Mouse (Mus musculus) G1E (cell line): ENCODE results near the gene Kcmf1. TPM values are rescaled to one million over a fixed set of nuclear protein-coding genes. Genes with fewer than 3 reads are reported as not detected.

Experiments used
- ATAC-seq: 2 replicates; pipeline ENCODE4 v1.8.0; 2016; ENCODE audit warnings: mild to moderate bottlenecking; ENCODE audit not compliant: insufficient number of reproducible peaks, poor library complexity, low FRiP score, severe bottlenecking; ENCODE audit errors: extremely low read depth
- DNase-seq: peaks from one replicate; pipeline ENCODE4 v3.0.0; 2012; ENCODE audit warnings: low spot score
- H3K27me3 ChIP-seq: 2 replicates; pipeline ENCODE4 v1.6.1; 2012; ENCODE audit warnings: mild to moderate bottlenecking, low read length, inconsistent platforms; ENCODE audit not compliant: insufficient read depth
- H3K36me3 ChIP-seq: replicated peaks from 2 replicates; pipeline ENCODE3; 2012; ENCODE audit warnings: mild to moderate bottlenecking, inconsistent platforms
- H3K4me1 ChIP-seq: 2 replicates; pipeline ENCODE4 v1.6.1; 2012; ENCODE audit warnings: low read depth, low read length, inconsistent platforms, mixed read lengths; ENCODE audit not compliant: insufficient read depth
- H3K4me3 ChIP-seq: 2 replicates; pipeline ENCODE4 v1.5.1; 2012; ENCODE audit warnings: low read depth, mild to moderate bottlenecking, inconsistent platforms, low read length, moderate library complexity, mixed read lengths
- H3K9me3 ChIP-seq: replicated peaks from 2 replicates; pipeline ENCODE4 v1.6.1; 2012; ENCODE audit warnings: inconsistent platforms
- CTCF ChIP-seq: IDR thresholded peaks from 2 replicates; pipeline ENCODE4 v1.5.1; 2012; ENCODE audit warnings: low read depth, low read length, inconsistent platforms, mixed read lengths
- GATA1 ChIP-seq: IDR thresholded peaks from 2 replicates; pipeline ENCODE4 v1.6.1; 2012; ENCODE audit warnings: borderline replicate concordance, low read length, inconsistent platforms, mixed read lengths
- GATA2 ChIP-seq: IDR thresholded peaks from 2 replicates; pipeline ENCODE4 v1.6.1; 2012; ENCODE audit warnings: low read depth, low read length, inconsistent platforms, borderline replicate concordance
- POLR2AphosphoS5 ChIP-seq: IDR thresholded peaks from 2 replicates; pipeline ENCODE4 v1.6.1; 2012; ENCODE audit warnings: low read depth, low read length, inconsistent platforms; ENCODE audit not compliant: insufficient replicate concordance
- TAL1 ChIP-seq: conservative IDR thresholded peaks from 2 replicates; pipeline ENCODE4 v1.6.1; 2012; ENCODE audit warnings: low read depth, low read length, inconsistent platforms, mixed read lengths
- polyA plus RNA-seq: library from polyadenylated mRNA; stranded (reverse); fragments of >175 nt; gene quantifications from 2 replicates; pipeline ENCODE4 v1.2.3, GENCODE M21; 2012
- total RNA-seq, 2 experiments: library from RNA; stranded (forward) in 1 of 2; stranded (reverse) in 1 of 2; fragments of 200-1000 nt in 1 of 2; fragments of >200 nt in 1 of 2; fragmentation: Nextera tagmentation in 1 of 2; gene quantifications; 2 replicates each; pipeline ENCODE4 v1.2.3; 2014 to 2017

Gene Kcmf1
- total and polyA plus RNA-seq, 3 experiments = 65.2 to 102 (median 88.5) TPM

DNA sequence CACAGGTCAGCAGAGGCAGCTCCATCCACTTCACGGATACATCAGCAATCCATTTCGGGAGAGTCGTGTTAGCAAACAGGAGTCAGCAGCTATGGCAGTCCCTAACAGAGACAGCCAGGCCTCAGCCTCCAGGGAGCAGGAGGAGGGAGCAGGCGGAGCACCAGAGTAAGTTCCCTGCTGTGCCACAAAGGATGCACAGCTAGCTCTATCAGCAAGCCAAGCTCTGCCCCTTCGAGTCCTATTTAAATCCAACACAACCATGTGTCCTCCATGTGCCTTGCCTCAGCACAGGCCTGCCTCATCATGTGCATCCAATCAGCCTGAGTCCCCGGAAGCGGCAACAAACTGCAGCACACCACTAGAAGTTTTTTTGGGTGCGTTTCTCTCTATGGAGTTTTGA, 23.6 kb upstream of the Kcmf1 start:
- Histone ChIP-seq H3K4me1 (no peaks in the 10 kb centered on the region), H3K36me3 (no peaks in the 10 kb centered on the region), H3K4me3 (no peak overlapping the region), H3K9me3 (no peaks in the 10 kb centered on the region), H3K27me3 (peaks cover 10% of the 10 kb centered on the region)
- DNase-seq = no peak
- no peak for ATAC-seq
- TF ChIP-seq TAL1 (no peak), POLR2AphosphoS5 (no peak), GATA1 (no peak), GATA2 (no peak), CTCF (no peak)

DNA sequence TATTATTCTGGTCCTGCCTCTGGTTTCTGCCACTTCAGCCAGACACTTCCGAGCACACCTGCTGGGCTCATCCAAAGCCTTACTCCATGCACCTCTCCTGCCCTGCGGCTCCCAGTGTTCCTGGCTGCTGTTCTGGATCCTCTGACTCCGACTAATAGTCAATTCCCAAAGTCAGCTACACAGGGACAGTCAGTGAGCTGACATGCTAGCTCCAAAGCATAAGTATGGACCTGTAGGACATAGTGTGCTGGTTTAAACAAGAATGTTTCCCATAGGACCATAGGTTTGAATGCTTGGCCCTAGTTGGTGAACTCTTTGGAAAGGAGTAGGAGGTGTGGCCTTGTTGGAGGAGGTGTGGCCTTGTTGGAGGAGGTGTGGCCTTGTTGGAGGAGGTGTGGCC, 21.3 kb upstream of the Kcmf1 start:
- H3K36me3 ChIP-seq = no peaks in the 10 kb centered on the region

DNA sequence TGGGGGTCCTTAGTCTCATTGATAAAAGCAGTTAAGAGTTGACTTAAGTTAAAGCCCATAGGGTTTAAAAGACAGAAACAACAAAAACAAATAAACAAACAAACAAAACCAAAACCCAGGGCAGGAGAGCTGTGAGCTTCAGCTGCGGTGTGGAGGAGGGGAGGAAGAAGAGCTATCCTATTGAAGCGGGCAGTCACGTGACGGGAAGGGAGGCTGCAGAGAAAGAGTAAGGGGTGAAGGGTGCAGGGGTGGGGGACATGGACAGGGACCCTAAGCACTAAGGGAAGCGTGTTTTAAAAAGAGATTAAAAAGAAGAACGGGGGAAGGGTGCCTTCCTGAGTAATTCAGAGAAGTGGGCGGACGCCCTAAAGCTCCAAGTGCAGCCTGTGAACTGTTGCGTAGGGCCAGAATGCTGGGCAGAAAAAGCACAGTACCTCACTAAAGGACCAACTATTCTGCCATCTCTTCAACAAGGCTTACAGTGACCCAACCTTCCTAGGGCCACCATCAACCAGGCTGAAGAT, 18.8 kb upstream of the Kcmf1 start:
- Histone ChIP-seq H3K4me1 (no peaks in the 10 kb centered on the region), H3K9me3 (no peaks in the 10 kb centered on the region), H3K36me3 (no peaks in the 10 kb centered on the region), H3K27me3 (peaks cover 18% of the 10 kb centered on the region), H3K4me3 (no peak overlapping the region)
- TF ChIP-seq GATA2 (no peak), POLR2AphosphoS5 (no peak), GATA1 (no peak), CTCF (no peak), TAL1 (no peak)
- ATAC-seq (no peak), DNase-seq (no peak)

More for the DNA sequence above, 21.3 kb upstream of the Kcmf1 start:
- no peak for TF ChIP-seq GATA2
- no peak for TF ChIP-seq CTCF
- TF ChIP-seq POLR2AphosphoS5 = no peak
- TF ChIP-seq TAL1 = no peak
- no peak for TF ChIP-seq GATA1
- H3K4me1 ChIP-seq = no peaks in the 10 kb centered on the region
- H3K9me3 ChIP-seq = no peaks in the 10 kb centered on the region
- ATAC-seq (no peak), DNase-seq (no peak)
- H3K27me3 ChIP-seq = peaks cover 12% of the 10 kb centered on the region; the same call in 1 of the 2 replicates
- no peak overlapping the region for H3K4me3 ChIP-seq

DNA sequence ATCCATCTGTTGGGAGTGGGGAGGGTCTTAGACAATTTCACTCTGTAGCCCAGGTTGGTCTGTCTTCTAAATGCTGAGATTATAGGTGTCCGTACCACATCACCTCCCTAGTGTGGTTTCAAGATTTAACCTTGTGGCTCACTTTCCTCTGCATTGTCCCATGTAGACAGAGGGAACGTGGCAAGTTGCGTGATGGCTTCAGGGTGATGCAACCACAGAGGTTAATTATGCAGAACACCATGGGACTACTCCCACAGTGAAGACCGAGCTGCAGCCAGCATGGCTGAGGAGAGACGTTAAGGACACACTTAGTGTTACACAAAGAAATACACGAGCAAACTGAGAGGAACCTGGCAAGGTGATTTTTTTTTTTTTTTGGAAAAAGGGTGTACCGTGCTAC, 16.6 kb upstream of the Kcmf1 start:
- TF ChIP-seq TAL1 (no peak), POLR2AphosphoS5 (no peak), GATA2 (no peak), GATA1 (no peak), CTCF (no peak)
- ATAC-seq (no peak), DNase-seq (no peak)
- Histone ChIP-seq H3K4me1 (peaks cover 2% of the 10 kb centered on the region), H3K36me3 (no peaks in the 10 kb centered on the region), H3K4me3 (no peak overlapping the region), H3K9me3 (no peaks in the 10 kb centered on the region), H3K27me3 (peaks cover 22% of the 10 kb centered on the region)

DNA sequence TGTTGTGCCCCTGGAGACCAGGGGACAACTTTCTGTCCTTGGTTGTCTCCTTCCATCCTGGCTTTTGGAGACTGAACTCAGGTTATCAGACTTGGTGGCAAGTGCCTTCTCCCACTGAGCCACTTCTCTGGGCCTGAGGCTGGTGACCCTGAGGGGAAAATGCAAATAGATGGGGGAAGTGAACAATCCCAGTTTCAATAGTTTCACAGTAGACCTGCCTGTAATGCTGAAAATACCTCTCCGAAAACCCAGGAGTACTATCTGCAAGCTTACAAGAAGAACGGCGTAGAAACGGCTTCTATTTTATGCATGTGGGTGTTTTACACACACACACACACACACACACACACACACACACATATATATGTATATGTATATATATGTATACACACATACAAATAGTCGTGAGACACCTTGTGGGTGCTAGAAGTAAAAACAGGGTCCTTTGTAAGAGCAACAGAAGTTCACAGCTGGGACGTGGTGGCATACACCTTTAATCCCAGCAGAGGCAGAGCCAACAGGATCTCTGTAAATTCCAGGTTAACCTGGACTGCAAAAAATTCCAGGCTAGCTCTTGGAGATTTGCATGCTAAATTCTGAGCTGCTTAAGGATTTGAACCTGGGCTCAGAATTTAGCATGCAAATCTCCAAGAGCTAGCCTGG, 14.4 kb upstream of the Kcmf1 start:
- H3K4me3 ChIP-seq = no peak overlapping the region
- TF ChIP-seq CTCF = no peak
- no peak for TF ChIP-seq TAL1
- no peak for TF ChIP-seq POLR2AphosphoS5
- no peak for TF ChIP-seq GATA1
- TF ChIP-seq GATA2 = no peak
- no peaks in the 10 kb centered on the region for H3K36me3 ChIP-seq
- no peak for DNase-seq
- H3K4me1 ChIP-seq = peaks cover 4% of the 10 kb centered on the region
- no peaks in the 10 kb centered on the region for H3K9me3 ChIP-seq
- H3K27me3 ChIP-seq = peaks cover 29% of the 10 kb centered on the region
- no peak for ATAC-seq

DNA sequence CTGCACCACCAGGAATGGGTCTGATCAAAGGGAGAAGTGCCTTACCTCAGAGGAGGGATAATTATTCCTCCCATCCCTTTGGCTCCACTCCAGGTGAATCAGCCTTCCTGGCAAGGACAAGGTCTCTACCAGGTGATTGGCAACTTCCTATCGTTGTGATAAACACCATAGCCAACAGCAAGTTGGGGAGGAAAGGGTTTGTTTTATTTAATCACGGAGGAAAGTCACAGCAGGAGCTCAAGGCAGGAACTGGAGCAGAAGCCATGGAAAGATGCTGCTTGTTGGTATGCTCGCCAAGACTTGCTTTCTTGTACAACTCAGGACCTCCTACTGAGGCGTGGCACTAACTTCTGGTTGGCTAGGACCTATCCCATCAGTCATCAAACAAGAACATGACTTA, 11.5 kb upstream of the Kcmf1 start:
- Histone ChIP-seq H3K4me3 (no peak overlapping the region), H3K36me3 (no peaks in the 10 kb centered on the region), H3K9me3 (no peaks in the 10 kb centered on the region), H3K4me1 (peaks cover 4% of the 10 kb centered on the region), H3K27me3 (peaks cover 39% of the 10 kb centered on the region)
- no peak for TF ChIP-seq CTCF
- TF ChIP-seq POLR2AphosphoS5 = no peak
- TF ChIP-seq GATA2 = no peak
- no peak for TF ChIP-seq GATA1
- TF ChIP-seq TAL1 = no peak
- DNase-seq (no peak), ATAC-seq (no peak)
